Mouse (Mus musculus) frontal cortex, postnatal 25 days (tissue): Measurements from ENCODE around the gene Srms.
A peak's percentile ranks its signal among the peaks of the same experiment; 100 is the strongest.
"Not testable (repeated sequence)": the region's sequence is repeated elsewhere in the genome, so short reads cannot be mapped to it uniquely, and the experiment has no call there.

Source experiments
- DNase-seq, 2 experiments: peaks; one replicate each; pipeline ENCODE4 v3.0.0; 2022; ENCODE audit warnings: low spot score in 2 of 2

Srms gene

GRCm38 (mm10) chr2:181219538-181220216 is 6.7 kb upstream of the Srms start, which contains the start of gene Fndc11:
Gene Fndc11, plus strand, starts transcription at chr2:181220013.
- peak; percentile 9 to 22 for DNase-seq

DNA sequence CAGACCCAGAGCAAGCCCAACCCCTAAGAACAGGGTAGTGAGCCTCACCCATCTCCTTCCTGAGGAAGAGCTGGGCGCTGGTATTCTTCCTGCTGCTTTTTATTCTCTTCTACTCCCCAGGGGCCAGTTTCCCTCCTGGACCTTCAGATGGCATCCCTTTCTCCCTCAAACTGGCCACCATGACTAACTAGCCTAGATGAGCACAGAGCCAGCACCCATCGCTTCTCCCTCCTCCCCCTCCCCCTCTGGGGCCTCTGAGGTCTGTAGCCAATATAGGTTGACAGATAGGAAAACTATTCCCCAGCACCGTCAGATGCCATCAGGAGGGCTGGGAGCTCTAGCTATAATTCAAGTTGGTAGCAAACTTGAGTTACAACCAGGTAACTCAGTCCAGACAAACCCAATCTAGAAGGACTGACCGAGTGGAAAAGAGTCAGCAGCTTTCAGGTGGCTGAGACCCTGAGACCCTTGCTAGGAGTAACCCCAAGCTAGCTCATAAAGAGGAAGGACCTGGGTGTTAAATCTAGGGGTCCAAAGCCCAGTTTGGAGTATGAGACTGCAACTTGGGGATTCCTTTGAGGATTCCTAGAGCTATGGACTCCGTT is 6.0 kb upstream of the Srms start:
- DNase-seq, result no peak

DNA sequence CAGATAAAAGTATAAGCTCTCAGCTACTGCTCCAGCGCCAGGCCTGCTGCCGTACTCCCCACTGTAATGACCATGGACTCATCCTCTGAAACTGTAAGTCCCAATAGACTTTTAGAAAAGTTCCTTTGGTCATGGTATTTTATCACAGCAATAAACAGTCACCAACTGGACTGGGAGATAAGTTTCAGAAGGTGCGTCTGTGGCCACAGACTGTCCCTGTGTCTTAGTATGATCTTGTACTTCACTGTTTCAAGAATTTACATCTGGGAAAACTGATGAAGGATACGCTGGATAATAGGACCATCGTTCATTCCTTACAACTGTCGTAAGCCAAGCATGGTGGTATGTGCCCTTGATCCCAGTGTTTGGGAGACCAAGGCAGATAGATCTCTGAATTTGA is 3.1 kb upstream of the Srms start:
- no peak for DNase-seq

- no peak for DNase-seq
Observed at GRCm38 (mm10) chr2:181212389-181213020, 480 bp downstream of the Srms start.

GRCm38 (mm10) chr2:181206118-181206517 is 6.9 kb downstream of the Srms start:
- no peak for DNase-seq

DNA sequence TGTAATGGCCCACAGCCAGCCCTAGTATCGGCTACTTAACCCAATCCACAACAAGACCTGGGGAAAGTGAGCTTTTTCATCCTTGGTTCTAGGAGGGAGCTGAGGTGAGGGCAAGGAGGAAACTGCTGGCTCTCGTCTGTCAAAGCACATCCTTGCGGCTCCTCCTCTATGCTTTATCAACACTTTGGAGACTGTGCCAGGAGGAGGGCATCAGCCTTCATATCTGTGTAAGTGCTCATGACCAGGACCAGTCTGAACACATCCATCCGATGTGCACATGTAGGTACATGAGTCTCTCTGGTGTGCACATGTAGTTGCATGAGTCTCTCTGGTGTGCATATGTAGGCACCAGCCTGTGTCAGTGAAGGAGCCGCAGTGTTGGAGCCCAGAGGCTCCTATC is 7.3 kb downstream of the Srms start:
- no peak for DNase-seq

DNA sequence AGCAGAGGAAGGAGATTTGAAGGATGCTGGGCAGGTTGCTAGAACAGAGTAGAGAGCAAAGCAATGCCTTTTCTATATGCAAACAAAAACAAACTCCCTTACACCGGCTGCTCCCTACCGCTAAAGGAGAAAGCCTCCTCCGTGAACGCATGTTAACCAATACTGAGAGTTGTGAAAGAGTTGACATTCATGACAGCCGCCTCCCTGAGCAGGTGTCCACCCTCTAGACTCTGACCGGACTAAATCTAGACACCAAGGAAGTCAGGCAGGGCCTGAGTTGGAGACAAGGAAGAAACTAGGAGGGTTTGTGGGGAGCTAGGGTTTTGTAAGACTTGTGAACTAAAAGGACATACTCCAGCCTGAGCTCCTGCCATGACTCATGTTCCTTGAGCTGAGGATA is 10.1 kb downstream of the Srms start:
- DNase-seq, result no peak

- DNase-seq, result no peak
Observed at GRCm38 (mm10) chr2:181202422-181202821, 10.6 kb downstream of the Srms start, which contains the start of gene Ptk6. Gene Ptk6, minus strand, starts transcription at chr2:181202789.

DNA sequence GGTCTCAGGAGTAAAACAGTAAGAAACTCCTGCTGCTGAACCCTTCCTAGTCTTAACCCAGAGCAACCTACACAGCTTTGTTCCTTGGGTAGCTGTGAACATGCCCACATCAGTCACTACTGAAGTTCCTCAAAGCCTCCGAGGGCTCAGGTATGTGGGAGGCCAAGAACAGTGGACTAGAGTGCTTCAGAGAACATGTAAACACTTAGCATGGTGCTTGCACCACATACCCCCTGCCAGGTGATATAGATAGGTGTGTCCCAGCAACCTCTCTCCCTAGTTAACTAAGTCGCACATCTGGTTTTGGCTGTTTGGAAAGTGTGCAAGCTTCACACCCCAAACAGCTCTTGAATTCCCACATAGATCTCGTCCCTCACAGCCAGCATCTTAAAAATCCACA is 11.4 kb downstream of the Srms start:
- no peak for DNase-seq

DNA sequence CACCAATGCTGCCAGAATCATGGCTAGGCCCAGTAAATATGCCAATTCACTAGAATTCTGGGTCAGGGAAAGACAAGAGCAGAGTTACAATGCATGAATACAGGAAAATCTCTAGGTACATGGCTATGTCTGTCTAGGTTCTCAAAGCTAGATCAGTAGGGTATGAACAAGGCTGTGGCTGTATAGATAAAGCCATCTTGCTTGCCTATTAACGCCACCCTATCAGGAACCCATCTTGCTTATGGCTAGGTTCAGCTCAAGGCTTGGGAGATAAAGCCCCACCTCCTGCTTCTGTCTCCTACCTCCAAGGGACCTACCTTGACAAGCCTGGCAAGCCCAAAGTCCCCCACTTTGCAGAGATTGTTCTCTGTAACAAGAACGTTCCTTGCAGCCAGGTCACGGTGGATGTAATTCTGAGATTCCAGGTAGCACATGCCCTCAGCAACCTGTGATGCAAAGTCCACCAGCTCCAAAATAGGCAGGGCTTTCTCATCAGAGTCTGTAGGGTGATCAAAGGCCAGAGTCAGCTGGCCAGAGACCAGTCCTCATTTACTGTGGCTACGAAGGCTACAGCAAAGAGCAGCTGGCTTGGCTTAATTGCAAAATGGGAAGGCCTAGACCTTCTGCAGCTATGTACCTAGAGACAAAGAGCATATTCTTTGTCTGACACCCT is 16.2 kb downstream of the Srms start:
- no peak for DNase-seq

DNA sequence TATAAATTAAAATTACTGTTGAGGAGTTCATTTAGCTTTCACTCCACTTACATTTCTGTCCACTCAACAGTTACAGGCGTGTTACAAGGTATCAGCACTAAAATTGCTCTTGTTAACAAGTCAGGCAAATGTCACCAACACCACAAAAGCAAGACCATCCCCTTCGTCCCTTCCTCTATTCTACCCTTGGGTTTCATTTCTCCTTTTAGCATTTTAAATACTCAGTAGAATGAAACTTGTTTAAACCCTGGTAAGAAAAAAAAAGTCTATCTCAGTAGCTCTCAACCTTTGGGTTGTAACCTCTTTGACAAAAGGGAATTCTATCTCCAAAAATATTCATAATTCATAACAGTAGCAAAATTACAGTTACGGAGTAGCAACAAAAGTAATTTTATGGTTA is 19.9 kb downstream of the Srms start:
- DNase-seq, result no peak

GRCm38 (mm10) chr2:181191936-181192335 is 21.0 kb downstream of the Srms start:
- no peak for DNase-seq

GRCm38 (mm10) chr2:181191385-181191784 is 21.6 kb downstream of the Srms start:
- not testable (repeated sequence) for DNase-seq

DNA sequence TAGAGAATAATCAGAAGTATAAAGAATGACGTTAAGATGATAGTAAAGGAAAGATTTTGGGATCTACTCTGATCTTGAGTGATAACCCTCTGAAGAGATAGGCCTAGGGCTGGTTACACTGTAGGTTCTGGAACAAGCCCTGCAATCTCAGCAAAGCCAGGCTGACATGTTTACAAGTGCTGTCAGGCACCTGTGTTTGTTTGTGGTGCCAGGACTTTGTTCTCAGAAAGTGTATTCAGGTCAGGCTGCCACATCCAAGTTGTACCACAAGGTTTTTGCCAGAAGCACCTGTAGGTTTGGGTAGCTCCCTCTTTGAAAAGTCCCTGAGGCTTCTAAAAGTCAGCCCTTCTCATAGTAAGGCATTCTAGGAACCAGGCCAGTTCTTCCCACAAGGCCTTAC is 23.7 kb downstream of the Srms start:
- DNase-seq, result no peak

DNA sequence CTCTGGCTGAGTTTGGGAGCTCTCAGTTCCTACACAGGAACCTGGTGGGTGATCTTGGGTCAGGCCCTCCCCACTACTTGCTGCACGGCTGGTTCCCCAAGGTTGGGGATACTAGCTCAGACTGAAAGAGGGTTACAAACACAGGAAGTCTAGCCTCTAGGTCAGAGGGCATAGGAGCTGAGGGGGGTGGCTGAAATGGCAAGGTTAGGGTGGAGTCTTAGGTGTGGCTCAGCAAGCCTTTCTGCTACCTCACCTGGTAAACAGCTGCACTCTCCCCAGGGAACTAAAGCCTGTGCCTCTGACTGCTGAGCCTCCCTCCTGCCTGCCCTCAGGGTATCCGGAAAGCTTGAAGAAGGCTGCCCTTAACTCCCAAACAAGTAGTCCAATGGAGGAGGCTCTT is 24.3 kb downstream of the Srms start:
- DNase-seq, result no peak

- DNase-seq, result peak; percentile 77 to 85
Observed at GRCm38 (mm10) chr2:181187121-181188000, 25.6 kb downstream of the Srms start, which contains the start of gene Ppdpf. Gene Ppdpf, plus strand, starts transcription at chr2:181187247.

GRCm38 (mm10) chr2:181186635-181187034 is 26.4 kb downstream of the Srms start:
- DNase-seq, result peak; percentile 79 to 84

DNA sequence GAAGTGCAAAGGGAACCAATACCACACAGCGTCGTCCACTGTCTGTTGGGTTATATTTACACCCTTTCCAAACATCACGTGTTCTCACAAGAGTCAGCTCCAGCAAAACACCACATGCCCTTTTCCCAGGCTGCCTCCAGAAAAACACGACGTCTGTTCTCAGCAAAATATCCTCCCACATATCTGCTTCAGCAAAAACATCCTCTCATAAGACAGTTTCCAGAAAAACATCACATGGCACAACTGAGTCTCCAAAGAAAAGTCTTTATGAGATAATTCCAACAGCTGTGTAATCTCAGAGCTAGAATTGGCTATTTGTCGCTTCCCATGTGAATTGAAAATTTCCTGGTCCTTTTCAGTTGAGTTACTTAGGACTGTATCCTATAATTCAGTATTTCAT is 32.1 kb downstream of the Srms start:
- DNase-seq, result no peak

- no peak for DNase-seq
Observed at GRCm38 (mm10) chr2:181178471-181178870, 34.5 kb downstream of the Srms start.

- DNase-seq, result no peak
Observed at GRCm38 (mm10) chr2:181178015-181178414, 35.0 kb downstream of the Srms start.

GRCm38 (mm10) chr2:181174646-181175045 is 38.3 kb downstream of the Srms start:
- no peak for DNase-seq
